Mouse (Mus musculus) ES-E14 (cell line): ENCODE results near the gene Gm10964. TPM values are rescaled to one million over a fixed set of nuclear protein-coding genes. Genes with fewer than 3 reads are reported as not detected.

Experiments
- DNase-seq: peaks from one replicate; pipeline ENCODE4 v3.0.0-alpha.2; 2013; ENCODE audit warnings: low read depth, low spot score
- H3K27ac ChIP-seq: 2 replicates; pipeline ENCODE4 v1.5.1; 2012; ENCODE audit warnings: low read depth, mild to moderate bottlenecking, low read length, moderate library complexity, mixed read lengths; ENCODE audit not compliant: poor library complexity, insufficient read depth, severe bottlenecking
- H3K36me3 ChIP-seq: 2 replicates; pipeline ENCODE4 v1.6.1; 2012; ENCODE audit warnings: mild to moderate bottlenecking, low read length, moderate library complexity, mixed read lengths; ENCODE audit not compliant: control insufficient read depth, poor library complexity, insufficient read depth, severe bottlenecking
- H3K4me1 ChIP-seq, 2 experiments: fragments of 150-350 bp in 1 of 2; sonication (generic) in 1 of 2; 2 replicates each; pipeline ENCODE4 v1.6.1; 2012; ENCODE audit warnings: low read length in 2 of 2, mild to moderate bottlenecking in 1 of 2, mixed read lengths in 1 of 2; ENCODE audit not compliant: control insufficient read depth in 2 of 2, insufficient read depth in 2 of 2, poor library complexity in 1 of 2
- H3K4me3 ChIP-seq, 2 experiments: fragments of 150-350 bp in 1 of 2; sonication (generic) in 1 of 2; 2 replicates each; pipeline ENCODE4 v1.5.1; 2012; ENCODE audit warnings: low read length in 2 of 2, low read depth in 1 of 2, mild to moderate bottlenecking in 1 of 2, mixed read lengths in 1 of 2; ENCODE audit not compliant: insufficient read depth in 1 of 2, poor library complexity in 1 of 2, severe bottlenecking in 1 of 2
- H3K9ac ChIP-seq: 2 replicates; pipeline ENCODE4 v1.6.1; 2012; ENCODE audit warnings: low read depth, mild to moderate bottlenecking, low read length, mixed read lengths; ENCODE audit not compliant: poor library complexity, insufficient read depth, severe bottlenecking
- H3K9me3 ChIP-seq: fragments of 150-350 bp; sonication (generic); 2 replicates; pipeline ENCODE4 v1.6.1; 2012; ENCODE audit warnings: low read depth, mild to moderate bottlenecking, low read length; ENCODE audit not compliant: control insufficient read depth, insufficient read depth
- CHD2 ChIP-seq: IDR thresholded peaks from 2 replicates; pipeline ENCODE4 v1.6.1; 2014; ENCODE audit warnings: mild to moderate bottlenecking, low read depth, low read length, inconsistent platforms
- HCFC1 ChIP-seq: IDR thresholded peaks from 2 replicates; pipeline ENCODE4 v1.6.1; 2012; ENCODE audit warnings: low read length, inconsistent platforms, borderline replicate concordance; ENCODE audit not compliant: insufficient read depth
- MAFK ChIP-seq: IDR thresholded peaks from 2 replicates; pipeline ENCODE4 v1.6.1; 2014; ENCODE audit warnings: mild to moderate bottlenecking, low read depth, low read length, inconsistent platforms; ENCODE audit not compliant: insufficient read depth
- ZC3H11A ChIP-seq: IDR thresholded peaks from 2 replicates; pipeline ENCODE4 v1.6.1; 2012; ENCODE audit warnings: low read depth, mild to moderate bottlenecking, inconsistent platforms, low read length, borderline replicate concordance
- ZNF384 ChIP-seq: IDR thresholded peaks from 2 replicates; pipeline ENCODE4 v1.6.1; 2012; ENCODE audit warnings: low read depth, low read length, inconsistent platforms
- in situ Hi-C, 2 experiments: fragments of 600-800 bp; cut with MboI; formaldehyde crosslinking; loops; one replicate each; pipeline ENCODE4 v1.15.1; 2025; ENCODE audit warnings: low sequenced_read_pairs in 2 of 2, inconsistent platforms in 1 of 2; ENCODE audit not compliant: unreplicated experiment in 2 of 2
- total RNA-seq: library from RNA; depleted of rRNA; stranded (reverse); fragments of 300-350 nt; gene quantifications from 2 replicates; pipeline ENCODE4 v1.2.3, GENCODE M21; 2012; rRNA removed

Gene Gm10964
- total RNA-seq: not detected in 2 replicates

- H3K4me1 ChIP-seq: peaks cover 3 to 5% of the 10 kb centered on the region in 2 experiments; a peak in 1 of 4 replicates
- H3K4me3 ChIP-seq: peak within 1 kb of the TSS in 1 of 2 experiments; percentile 26; a peak in 1 of 4 replicates
- TF ChIP-seq ZC3H11A (no peak), HCFC1 (no peak), CHD2 (no peak), ZNF384 (no peak), MAFK (no peak)
Observed at GRCm38 (mm10) chr3:103739329-103739728, at the start of gene Gm10964. TSS of gene Gm10964 (plus strand) at chr3:103739366.

GRCm38 (mm10) chr3:103690506-103690905 lies 48.7 kb upstream of the Gm10964 start:
- Histone ChIP-seq H3K27ac (no peak overlapping the region), H3K4me3 (no peak overlapping the region), H3K9me3 (no peaks in the 10 kb centered on the region), H3K4me1 (no peaks in the 10 kb centered on the region; a peak in 1 of 4 replicates), H3K36me3 (no peaks in the 10 kb centered on the region), H3K9ac (no peak overlapping the region)
- no peak for DNase-seq
- TF ChIP-seq ZC3H11A (no peak), CHD2 (no peak), HCFC1 (no peak), MAFK (no peak), ZNF384 (no peak)
- in situ Hi-C loops: no loop called here

More at GRCm38 (mm10) chr3:103739329-103739728, at the start of gene Gm10964:
- peaks cover 13% of the 10 kb centered on the region; the same call in 1 of the 2 replicates for H3K36me3 ChIP-seq
- in situ Hi-C loops: loop anchor here in 1 of 2 experiments (5.0 kb wide), 1 partner anchor 107 kb away; no protein-coding TSS in a partner anchor
- DNase-seq: no peak
- no peak within 1 kb of the TSS for H3K27ac ChIP-seq
- H3K9ac ChIP-seq: no peak within 1 kb of the TSS
- H3K9me3 ChIP-seq: no peaks in the 10 kb centered on the region

GRCm38 (mm10) chr3:103695556-103695955 lies 43.6 kb upstream of the Gm10964 start:
- no peaks in the 10 kb centered on the region for H3K4me1 ChIP-seq
- no peak overlapping the region for H3K4me3 ChIP-seq
- no peak overlapping the region for H3K9ac ChIP-seq
- no peaks in the 10 kb centered on the region for H3K9me3 ChIP-seq
- no peak for TF ChIP-seq ZC3H11A
- no peak for TF ChIP-seq CHD2
- no peak for TF ChIP-seq ZNF384
- TF ChIP-seq HCFC1: no peak
- TF ChIP-seq MAFK: no peak
- H3K36me3 ChIP-seq: no peaks in the 10 kb centered on the region
- no peak overlapping the region for H3K27ac ChIP-seq
- in situ Hi-C loops: no loop called here
- DNase-seq: no peak

GRCm38 (mm10) chr3:103696388-103696925 lies 42.7 kb upstream of the Gm10964 start:
- no peak overlapping the region for H3K9ac ChIP-seq
- H3K27ac ChIP-seq: no peak overlapping the region
- no peaks in the 10 kb centered on the region for H3K4me1 ChIP-seq
- H3K36me3 ChIP-seq: no peaks in the 10 kb centered on the region
- no peak overlapping the region for H3K4me3 ChIP-seq
- H3K9me3 ChIP-seq: no peaks in the 10 kb centered on the region
- TF ChIP-seq CHD2: no peak
- no peak for TF ChIP-seq HCFC1
- TF ChIP-seq MAFK: no peak
- no peak for TF ChIP-seq ZC3H11A
- no peak for TF ChIP-seq ZNF384
- in situ Hi-C loops: no loop called here
- DNase-seq: no peak

GRCm38 (mm10) chr3:103704661-103705060 lies 34.5 kb upstream of the Gm10964 start:
- Histone ChIP-seq H3K27ac (no peak overlapping the region), H3K36me3 (no peaks in the 10 kb centered on the region), H3K4me3 (no peak overlapping the region), H3K4me1 (no peaks in the 10 kb centered on the region), H3K9me3 (no peaks in the 10 kb centered on the region), H3K9ac (no peak overlapping the region)
- DNase-seq: no peak
- in situ Hi-C loops: no loop called here
- TF ChIP-seq ZC3H11A: no peak
